Mouse (Mus musculus) cerebellum, adult (tissue): Measurements from ENCODE around the gene 4933434E20Rik.

Source experiments
- ATAC-seq: cut with Nextera tagmentation; 2 replicates; pipeline ENCODE4 v1.9.2; 2017; ENCODE audit warnings: mild to moderate bottlenecking, moderate library complexity, mixed read lengths; ENCODE audit not compliant: insufficient number of reproducible peaks, low FRiP score, low TSS enrichment

The 4933434E20Rik gene

DNA sequence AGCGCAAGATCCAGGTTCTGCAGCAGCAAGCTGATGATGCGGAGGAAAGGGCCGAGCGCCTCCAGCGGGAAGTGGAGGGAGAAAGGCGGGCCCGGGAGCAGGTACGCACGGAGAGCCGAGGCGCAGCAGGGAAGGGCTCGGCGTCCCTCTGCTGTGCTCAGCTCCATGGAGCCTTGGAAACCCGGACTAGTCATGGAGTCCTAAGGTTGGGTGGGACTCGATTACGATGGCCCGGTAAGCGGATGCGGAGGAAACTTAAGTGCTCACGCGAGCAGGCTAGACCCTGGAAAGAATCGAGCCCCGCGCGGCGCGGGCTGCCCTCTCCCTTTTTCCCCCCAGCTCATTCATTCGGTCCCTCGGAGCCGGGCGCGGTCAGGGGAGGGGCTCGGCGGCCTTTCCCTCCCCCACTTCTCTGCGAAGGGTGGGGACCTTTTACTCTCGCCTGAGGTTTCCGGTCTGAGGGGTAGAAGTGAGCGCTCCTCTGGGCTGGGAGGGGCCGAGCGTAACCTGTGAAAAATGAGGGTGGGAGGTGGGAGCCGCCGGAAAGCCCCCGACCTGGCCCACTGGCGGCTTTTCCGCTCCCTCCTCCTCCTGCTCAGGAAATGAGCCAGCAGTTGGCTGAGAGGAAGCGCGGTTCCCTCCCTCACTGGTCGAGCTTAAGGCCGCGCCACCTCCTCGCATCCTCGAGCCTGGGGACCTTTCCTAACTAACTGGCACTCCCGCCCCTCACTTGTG is 28.5 kb downstream of the 4933434E20Rik start:
- peak; percentile 47 for ATAC-seq

DNA sequence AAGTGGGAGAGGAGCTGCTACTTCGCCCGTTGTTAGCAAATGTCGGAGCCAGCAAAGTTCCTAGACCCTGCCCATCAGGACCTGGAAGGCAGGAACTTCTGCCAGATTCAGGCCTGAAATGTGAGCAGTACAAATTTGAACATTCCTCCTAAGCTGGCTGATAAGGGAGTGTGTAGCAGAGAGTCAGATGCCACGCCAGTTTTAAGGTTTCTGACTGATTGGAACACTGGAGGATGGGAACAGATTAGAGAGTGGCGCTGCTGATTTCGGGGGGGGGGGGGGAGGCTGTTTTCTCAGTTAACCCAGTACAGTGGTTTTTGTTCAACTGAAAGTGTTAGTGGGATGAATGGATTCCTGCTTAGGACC is 29.0 kb downstream of the 4933434E20Rik start:
- ATAC-seq: no peak

DNA sequence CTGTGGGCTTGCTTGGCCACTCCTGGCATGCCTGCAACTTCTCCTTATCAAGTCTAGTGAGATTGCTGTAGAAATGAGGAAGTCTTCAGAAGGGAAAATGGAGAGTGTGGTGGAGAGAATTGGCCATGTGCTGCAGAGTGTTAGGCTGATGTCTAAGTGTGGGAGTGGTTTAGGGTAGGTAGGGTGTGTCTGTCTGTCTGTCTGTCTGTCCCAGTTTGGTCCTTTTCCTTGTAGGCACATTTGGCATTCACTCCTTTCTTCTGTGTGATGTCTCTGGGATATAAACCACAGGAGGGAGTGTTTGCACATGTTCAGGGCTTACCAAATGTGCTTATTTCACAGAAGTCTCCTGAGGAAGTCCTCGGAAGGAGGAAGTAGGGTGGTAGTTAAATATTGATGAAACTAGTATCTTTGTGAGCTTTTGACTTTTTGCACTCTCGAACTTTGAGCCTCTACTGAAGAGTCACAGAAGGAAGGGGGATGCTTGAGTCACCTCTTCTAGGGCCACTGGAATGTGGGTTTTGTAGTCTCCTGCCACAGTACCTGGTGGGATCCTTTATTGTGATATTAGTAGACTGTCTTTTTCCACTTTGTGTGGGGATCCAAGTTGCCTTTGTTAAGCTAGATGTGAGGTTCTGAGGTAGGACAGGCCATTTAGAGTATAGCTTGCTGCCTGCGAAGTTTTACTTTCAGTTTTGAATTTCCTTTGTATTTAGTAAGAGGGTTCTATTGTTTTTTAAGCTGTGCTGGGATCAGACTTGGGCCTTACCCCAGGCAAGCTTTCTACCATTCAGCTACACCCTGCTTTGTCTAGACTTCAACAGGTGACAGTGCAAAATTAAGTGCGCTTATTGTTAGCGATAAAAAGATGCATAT is 30.2 kb downstream of the 4933434E20Rik start:
- no peak for ATAC-seq

DNA sequence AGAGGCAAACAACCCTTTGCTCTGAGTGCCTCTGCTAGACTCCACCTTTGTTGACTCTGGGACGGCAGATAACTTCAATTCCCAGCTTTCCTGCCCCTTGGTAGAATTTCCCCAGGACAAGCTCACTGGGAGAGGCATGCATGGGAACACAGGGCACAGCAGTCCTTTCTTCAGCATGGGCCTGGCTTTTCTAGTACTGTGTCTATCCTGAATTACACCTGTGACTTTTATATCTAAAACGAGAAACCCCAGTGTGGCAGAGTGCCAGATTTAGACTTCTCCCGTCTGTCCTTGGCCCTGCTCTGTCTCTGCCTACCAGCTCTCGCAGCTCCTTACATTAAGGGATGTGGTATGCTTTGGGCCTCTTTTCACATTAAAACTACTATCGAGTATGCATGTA is 31.6 kb downstream of the 4933434E20Rik start:
- ATAC-seq: no peak

DNA sequence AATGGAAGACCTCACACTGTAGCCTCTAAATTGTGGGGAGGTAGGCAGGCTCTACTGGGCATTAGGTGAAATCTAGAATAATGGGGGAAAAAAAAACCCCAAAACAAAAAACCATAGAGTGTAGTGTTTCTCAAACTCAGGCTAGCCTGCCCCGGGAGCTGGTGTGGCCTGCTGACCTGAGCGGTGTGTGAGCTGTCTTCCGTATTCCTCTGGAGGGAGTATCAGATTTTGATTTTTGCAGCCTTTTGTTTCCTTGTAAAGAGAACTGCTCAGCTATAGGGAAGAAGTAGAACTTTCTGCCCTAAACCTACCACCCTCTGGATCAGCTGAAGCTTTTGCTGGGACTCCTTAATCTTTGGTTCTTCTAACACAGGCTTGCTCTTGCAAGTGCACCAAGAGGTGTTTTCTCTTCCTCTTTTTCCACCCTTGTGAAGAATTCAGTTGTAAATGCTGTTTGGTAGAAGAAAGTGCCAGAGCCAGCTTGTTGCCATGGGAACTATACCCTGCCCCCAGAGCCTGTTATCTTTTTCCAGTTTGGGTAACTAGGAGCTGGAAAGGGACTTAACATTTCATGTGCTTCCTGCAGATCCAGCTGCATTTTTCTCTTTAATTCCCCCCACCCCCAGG is 32.4 kb downstream of the 4933434E20Rik start:
- no peak for ATAC-seq

DNA sequence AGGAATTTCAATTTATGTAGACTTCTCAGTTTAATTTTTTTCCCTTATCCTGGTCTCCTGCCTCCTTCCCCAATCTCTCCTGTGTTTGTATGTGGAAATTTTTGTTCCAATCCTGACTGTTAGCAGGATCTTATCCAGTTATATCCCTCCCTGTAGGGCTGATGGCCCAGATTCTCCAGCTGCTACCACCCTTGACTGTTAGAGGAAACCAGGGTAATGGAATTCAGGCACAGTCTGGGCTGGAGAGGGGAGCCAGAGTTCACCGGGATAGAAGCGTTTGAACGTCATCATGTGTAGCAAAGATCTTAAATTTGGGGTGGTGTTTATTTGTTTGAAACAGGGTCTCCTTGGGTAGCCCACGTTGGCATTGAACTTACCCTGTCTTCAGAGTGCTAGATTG is 33.4 kb downstream of the 4933434E20Rik start:
- no peak for ATAC-seq

DNA sequence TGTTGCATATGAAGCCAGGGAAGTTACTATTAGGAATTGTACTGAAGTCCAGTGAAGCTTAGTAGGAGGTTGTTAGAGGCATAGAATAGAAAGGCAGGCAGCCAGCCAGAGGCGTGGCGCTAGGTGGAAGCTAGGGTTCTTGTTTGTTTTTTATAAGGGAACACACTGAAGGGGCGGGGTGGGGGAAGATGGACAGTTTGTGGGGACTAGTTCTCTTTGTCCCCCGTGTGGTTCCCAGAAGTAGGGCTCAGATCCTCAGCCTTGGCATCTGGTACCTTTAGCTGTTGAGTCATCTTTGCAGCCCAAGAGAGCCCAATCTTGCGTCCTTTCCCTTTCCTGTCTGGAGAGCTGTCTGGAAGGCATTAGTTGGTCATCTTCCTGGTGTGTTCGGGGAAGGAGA is 33.8 kb downstream of the 4933434E20Rik start:
- no peak for ATAC-seq

DNA sequence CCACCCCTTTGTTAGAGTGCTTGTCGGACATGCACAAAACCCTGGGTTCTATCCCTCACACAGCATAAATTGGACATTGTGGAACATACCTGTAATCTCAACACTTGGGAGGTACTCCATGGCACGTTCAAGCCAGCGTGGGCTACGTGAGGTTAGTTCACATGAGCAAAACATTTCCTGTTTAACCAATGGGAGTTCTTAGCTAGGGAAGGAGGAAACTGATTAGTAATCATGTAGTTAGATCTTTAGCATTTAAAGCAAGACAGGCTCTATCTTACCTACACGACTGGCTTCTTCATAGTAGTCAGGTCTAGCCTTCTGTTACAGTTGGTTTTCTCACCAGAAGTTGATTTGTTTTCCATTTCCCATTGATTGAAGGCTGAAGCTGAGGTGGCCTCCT is 34.6 kb downstream of the 4933434E20Rik start:
- ATAC-seq: no peak

DNA sequence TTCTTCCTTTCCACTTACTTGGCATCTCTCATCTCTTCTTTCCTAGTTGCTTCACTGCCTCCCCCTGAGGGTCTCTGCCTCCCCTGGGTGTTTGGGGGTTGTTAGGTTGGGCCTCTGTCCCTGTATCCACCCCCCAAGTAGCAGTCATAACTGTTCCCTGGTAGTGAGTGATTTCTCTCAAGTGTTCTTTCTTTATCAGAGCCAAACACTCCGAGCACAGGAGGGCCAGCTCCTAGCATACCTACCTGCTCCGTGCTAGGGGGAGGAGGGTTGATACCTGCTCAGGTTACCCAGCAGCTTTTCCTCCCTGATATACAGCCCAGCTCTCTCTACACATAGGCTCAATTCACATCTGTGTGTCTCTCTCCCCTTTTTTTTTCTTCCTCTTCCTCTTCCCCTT is 37.2 kb downstream of the 4933434E20Rik start:
- no peak for ATAC-seq

DNA sequence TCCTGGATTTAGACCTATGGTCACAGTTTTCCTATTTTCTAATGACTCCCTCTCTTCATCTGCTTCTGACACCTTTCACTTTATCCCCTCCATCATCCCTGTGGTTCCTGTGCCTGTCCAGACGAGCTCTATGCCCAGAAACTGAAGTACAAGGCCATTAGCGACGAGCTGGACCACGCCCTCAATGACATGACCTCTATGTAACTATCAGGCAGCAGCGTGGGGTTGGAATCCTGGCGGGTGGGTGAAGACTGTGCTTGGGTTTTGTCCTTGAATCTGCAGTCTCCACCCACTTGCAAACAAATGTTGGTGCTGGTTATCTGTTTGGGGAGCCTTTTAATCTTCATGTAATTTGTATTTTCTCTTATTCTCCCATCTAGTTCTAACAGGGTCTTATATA is 39.5 kb downstream of the 4933434E20Rik start:
- no peak for ATAC-seq

DNA sequence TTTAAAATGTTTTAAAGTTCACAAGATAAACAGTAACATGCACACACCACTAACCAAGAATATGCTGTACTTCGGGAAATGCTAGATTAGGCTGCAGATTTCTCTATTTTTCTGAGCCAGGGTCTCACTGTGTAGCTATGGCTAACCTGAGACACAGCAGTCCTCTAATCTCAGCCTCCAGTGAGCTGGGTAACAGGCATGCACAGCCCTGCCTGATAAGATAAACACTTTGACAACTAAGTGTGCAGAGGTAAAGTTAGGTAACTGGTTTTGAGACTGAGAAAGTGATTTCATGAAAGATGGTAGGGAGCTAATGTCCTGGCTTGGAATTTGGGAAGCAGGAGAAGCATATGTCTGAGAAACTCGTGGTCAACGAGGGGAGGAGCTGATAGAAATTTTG is 43.0 kb downstream of the 4933434E20Rik start:
- ATAC-seq: no peak

DNA sequence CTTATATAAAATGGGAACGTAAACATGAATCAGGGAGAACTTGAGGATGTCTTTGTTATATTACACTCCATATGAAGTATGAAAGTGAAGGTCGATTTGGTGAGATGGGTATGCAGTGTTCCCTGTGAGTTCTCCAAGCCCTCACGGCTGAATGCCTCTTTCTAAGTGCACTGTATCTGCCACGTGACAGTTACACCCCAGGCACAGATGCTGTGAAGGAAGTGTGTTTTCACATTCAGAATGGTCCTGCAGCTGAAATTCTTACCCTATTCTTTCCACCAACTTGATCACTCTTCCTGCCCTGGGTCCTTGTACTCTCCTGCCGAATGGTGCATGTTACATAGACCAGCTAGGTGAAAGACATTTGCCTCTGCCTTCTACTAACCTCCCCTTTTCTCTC is 46.5 kb downstream of the 4933434E20Rik start:
- no peak for ATAC-seq

DNA sequence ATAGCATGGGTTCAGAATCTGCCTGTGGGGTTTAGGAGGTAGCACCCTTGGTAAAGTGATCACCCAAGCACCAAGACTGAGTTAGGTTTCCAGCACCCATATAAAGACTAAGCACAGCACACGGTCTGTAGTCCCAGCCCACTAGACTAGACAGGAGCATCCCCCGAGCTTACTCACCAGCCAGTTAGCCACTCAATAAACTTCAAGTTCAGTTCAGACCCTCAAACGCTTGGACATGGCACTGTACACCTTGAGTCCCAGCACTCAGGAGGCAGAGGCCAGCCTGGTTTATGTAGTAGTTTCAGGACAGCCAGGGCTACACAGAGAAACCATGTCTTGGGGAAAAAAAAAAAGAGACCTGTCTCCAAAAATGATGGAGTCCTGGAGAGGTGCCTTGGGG is 49.6 kb downstream of the 4933434E20Rik start:
- ATAC-seq: no peak

DNA sequence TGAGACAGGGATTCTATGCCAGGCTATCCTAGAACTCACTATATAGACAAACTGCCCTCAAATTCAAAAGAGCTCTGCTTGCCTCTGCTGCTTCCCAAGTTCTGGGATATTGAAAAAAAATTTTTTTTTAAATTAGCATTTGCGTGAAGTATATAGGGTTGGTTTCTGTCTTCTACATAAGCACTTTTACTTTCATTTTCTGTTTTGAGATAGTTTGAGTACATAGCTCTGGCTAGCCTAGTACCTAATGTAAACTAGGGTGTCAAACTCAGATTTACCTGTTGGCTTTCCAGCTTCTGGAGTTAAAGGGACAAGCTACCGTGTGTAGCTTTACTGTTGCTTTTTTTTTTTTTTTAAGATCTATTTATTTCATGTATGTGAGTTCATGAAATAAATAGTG is 50.2 kb downstream of the 4933434E20Rik start:
- ATAC-seq: no peak

DNA sequence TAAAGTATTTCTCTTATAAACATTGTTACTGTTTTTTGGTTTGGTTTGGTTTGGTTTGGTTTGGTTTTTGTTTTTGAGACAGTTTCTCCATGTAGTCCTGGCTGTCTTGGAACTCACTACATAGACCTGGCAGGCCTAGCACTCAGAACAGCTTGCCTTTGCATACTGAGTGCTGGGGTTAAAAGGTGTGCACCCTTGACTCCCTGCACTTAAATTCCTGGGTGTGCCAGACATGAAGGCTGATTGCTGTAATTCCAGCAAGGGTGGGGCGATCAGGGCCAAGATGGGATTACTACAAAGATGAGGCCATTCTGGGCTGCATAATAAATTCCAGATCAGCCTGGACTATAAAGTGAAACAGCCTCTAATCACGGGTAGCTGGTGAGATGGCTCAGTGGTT is 50.8 kb downstream of the 4933434E20Rik start:
- ATAC-seq: no peak

DNA sequence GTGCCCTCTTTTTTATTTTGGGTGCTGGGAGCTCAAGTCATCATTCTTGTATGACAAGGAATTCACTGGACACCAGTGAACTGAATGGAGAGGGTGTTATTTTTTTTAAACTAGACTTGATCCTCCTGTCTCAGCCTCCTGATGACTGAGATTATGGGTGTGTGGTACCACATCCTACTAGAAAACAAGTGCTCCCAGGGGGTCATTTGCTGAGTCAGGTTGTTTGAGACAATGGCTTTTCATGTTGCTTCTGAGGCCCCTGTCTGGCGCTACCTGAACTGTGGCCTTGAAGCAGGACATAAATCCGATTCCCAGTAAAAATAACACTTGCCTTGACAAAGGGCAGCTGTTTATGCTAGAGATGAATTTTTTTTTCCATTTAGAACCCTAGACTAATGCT is 51.7 kb downstream of the 4933434E20Rik start:
- ATAC-seq: no peak

DNA sequence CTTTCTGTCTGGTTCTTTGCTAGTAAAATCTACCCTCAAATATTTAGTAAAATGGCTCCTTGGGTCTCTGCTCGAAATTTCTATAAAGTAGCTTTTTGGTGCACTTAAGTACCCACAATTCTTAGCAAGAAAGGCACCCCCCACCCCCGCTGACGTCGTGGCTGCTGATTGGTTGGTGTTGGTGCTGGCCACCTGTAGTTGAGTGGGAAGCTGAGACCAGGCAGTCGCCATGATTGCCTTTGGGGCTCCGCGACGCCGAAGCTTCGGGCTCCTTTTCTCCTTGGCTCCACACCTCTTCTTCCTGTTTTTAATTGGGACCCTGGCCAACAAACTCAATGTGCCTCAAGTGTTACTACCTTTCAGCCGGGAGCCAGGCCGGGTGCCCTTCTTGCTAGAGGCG is 52.5 kb downstream of the 4933434E20Rik start, which contains the start of gene Nup210l:
Nup210l (plus strand) TSS at position 195 of the 400 bp plus-strand sequence.
- ATAC-seq: no peak

DNA sequence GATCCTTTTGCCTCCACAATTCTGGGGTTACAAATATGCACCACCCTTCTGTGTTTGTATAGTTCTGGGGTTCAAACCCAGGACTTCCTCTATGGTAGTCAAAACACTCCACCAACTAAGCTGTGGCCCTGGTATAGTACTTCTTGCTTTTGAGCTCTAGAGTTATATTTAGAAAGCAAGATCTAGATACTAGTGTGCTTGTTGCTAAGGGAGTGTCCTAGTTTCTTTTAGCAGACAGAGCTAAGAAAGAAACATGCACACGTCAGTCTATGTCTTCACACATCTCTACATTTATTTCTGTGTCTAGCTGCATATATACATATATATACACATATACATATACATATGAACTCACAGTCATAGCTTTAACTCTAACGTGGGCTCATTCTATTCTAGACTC is 60.3 kb downstream of the 4933434E20Rik start:
- no peak for ATAC-seq

DNA sequence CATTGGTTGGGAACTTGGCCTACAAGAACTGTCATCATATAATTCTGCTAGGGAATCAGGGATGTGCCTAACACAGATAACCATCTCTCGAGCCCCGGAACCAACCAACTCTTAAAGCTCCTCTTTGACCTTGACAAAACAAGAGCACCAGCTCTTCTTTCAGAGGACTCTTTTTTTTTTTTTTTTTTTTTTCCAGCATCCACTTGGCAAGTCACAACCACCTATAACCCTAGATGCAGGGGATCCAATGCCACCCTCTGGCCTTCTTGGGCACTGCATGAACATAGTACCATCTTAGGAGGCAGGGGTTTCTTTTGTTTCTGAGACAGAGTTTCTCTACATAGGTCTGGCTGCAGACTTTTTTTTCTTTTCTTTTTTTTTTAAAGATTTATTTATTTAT is 62.9 kb downstream of the 4933434E20Rik start:
- ATAC-seq: no peak

DNA sequence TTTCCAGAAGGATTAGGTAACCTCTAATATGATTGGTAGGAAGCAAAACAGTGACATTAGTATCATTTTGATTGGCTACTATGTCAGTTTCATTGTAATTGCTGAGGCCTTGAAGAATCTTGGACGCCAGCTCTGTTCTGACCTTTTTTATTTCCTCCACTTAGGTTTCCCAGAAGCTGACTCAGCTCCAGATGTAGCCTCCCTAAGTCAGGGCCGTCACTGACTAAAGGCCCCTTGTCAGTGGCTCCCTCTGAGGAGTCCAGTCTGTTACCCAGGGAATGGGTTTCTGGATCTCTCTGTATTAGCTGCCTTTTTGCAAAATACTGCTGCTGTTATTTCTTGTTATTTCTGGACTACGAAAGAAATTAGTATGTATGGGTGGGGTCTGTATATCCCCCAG is 64.1 kb downstream of the 4933434E20Rik start:
- ATAC-seq: no peak
